Mouse (Mus musculus) regulatory T cell (primary cell): ENCODE results near the gene Coq8a.

Experiments used
- in situ Hi-C: fragments of 300-600 bp; cut with MboI, MseI; formaldehyde crosslinking; loops from one replicate; pipeline ENCODE4 v1.15.1; 2025; ENCODE audit warnings: high pct_unique_total_duplicates

Gene Coq8a

DNA sequence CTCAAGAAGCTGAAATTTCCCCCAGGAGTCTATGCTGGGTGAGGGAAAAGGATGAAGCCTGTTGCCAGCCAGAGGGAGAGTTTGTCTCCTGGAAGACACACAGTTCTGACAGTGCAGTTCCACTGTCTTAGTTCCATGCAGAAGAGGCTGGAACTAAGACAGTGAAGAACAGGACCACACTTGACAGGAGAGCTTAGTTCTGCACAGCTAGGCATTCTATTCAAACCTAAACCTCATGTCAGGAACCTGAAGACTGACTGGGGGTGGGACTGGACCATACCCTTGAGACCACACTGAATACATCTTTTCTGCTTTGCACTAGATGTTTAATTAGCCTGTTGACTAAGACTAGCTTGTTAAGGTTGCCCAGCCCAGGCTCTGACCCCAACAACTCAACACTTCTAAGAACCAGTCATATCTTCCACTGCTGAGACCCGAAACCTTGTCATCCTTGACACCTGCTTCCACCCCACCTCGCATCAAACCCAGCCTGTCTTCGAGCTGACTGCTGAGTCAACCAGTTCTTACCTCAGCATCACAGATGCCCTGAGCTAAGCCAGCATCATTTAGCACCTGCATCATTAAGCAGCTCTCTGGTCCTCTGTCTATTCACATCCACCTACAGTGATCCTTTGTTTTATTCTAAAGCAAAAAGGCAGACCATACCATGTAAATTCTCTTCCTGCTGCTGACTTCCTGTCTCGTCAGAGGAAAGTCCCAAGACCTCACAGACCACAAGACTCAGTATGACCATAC lies at the start of gene Coq8a:
Gene Coq8a (minus strand): TSS at position 644 of the 756 bp plus-strand sequence.
- in situ Hi-C loops = no loop called here

DNA sequence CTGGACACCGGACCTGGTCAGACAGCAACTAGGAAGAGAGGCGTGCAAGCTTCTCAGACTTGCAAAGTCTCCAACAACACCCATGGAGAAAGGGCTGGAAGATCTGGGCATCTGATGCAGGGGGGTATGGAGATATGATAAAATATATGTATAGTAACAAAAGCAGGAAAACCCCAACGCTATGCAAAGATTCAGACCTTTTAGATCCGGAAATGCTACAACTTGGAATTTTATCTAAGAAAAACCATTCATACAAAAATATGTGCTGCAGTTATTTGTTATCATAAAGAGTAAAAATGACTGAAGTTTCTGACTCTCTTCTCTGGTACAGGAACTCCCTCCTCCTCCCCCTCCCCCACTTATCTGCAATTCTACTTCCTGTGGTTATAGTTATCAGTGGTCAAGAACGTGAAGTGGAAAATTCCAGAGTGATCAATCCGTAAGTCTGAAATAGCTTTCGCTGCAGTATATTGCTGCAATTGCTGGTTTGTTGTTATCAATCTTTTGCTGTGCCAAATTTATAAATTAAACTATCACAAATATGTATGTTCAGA lies 49.3 kb upstream of the Coq8a start:
- in situ Hi-C loops = no loop called here

DNA sequence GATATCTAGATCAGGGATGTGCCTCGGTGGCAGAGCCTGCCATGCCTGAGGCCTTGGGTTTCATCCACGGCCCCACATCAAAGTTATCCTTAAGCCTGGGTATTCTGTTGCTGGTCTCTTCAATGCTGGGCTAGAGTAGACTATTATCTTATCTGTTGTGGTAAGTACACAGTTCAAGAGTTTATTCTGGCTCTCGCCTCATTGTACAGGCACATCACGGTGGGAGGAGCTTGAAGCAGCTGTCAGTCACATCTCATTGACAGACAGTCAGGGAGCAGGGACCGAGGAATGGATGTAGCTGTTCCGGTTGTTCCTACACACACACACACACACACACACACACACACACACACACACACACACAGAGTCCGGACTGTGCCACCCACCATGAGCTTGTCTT lies 48.5 kb upstream of the Coq8a start:
- in situ Hi-C loops = no loop called here

DNA sequence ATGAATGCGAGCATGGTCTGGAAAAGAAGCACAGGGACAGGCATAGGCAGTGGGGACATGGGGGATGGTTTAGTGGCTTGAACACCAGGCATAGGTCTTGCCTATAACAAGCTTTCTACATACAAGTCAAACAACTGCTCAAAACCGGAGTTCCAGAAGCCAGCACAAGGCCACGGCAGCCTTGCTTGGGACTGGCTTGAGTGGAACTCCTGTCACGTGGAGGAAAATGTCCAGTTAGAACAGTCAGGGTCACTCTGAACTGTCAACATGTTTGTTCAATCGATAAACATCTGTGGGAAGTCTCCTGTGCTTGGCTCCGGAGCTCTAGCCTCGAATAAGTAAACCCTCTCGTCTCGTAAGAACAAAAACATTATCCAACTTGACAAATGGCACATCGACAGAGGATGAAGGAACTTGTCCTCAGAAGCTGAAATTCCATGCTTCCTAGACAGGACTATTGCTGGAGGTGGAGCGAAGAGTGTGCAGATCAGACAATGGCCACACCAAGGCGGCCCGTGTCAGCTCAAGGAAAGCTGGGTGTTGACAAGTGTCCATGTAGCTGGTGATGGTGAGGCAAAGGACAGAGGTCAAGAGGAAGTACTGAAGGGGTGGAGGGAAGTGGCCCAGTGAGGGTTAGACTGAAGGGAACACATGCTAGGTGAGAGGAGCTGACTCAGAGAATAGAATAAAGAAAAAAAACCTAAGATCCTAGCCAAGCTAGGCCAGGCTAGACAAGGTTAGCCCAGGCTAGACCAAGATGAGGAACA lies 46.5 kb upstream of the Coq8a start:
- in situ Hi-C loops = no loop called here

DNA sequence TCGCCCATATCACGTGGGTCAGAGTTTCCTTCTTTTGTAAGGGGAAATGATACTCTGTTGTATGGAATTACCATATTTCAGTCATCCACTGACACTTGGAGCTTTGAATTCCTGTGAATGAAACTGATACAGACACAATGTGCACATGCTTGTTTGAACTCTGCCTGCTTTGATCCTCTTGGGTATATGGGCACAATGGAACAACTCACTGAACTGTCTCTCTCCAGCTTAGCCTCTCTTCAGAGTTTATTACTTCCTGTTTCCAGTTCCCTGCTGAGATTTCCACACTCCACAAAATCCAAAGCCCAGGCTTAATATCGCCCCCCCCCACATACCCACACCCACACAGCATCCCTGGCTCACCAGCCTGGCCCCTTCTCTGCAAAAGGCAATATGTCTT lies 32.3 kb upstream of the Coq8a start:
- in situ Hi-C loops = no loop called here

DNA sequence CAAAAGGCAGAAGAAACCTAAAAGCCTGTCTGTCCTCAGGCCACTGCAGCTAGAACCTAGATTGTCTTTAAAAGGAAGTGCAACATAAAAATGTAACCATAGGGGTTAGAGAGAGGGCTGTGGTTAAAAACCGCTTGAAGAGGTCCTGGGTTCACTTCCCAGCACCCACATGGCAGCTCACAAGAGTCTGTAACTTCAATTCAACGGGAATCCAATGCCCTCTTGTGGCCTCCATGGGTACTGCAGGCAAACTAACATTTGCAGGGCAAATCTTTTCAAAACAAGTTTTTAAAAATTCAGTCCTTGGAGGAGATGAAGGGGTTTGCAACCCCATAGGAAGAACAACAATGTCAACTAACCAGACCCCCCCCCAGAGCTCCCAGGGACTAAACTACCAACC lies 31.2 kb upstream of the Coq8a start:
- in situ Hi-C loops = no loop called here

DNA sequence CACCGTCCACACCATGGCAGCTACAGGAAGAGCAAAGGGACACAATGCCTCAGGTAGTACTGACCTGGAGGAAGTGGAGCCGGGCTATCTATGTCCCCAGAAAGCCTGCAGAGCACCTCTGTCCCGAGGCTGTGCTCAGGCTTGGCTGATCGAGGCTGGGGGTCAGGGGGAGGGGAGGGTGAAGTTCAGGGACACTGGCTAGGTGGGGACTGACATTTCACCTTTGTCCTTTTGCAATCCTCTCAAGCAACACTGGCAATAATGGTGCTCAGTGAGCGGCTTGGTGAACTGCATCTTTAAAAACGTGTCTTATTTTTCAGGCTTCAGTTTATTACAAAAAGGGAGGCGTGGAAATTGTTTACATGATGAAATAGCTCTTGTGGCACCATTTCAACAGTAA lies 30.5 kb upstream of the Coq8a start:
- in situ Hi-C loops = no loop called here

DNA sequence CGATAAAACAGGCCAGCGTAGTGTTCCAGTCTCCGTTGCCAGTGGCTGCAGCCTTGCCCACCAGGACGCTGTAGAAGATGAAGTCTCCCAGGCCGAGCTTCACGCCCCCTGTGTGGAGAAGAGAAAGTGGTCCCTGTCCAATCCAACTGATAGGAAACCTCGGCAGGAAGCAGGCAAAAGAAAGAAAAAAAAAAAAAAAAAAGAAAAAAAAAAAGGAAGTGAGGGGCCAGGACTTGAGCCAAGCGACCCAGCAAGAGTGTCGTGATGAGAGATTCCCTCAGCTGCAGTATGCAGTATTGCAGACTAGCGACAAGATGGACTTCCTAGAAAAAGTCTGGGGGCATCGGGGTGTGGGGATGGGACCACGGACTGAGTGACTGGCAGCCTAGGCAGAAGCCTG lies 29.5 kb upstream of the Coq8a start:
- in situ Hi-C loops = no loop called here

DNA sequence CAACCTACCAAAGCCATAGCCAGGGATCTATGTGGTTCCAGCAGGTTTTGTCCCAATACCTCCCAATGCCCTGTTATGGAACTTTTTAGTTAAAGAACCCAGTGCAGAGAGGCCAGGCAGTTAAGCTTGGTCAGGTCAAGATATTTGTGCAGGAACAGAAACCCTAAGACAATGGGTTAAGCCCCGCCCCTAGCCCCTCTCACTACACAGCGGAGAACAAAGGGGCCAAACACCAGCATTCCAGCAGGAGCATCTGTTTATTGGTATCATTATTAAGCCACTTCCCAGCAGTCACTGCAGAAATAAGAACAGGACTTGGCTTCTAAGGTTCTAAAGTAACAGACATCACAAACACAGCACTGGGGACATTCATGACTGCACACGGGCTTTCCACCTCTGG lies 27.4 kb upstream of the Coq8a start:
- in situ Hi-C loops = no loop called here

DNA sequence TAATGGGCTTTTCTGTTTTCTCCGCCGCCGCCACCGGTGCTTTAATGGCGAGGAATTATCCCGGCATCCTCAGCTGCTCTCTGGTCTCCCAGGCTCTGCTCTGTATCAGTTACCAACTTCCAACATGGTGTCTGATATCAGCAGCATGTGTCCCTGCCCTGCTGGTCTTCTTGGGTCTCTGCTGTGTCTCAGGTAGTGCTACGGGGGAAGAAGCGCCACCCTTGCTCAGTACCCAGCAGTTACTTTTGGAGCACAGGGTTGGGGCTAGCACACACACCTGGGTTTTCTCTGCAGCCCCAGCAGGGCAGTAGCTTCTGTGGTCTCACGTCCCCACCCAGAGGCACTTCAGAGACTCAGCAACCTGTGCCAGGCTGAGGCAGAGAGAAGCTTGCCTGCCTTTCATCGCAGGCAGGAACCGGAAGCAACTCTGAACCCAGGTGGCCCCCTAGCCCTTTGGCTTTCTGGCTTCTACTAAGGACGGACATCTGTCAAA lies 26.9 kb upstream of the Coq8a start:
- in situ Hi-C loops = no loop called here

DNA sequence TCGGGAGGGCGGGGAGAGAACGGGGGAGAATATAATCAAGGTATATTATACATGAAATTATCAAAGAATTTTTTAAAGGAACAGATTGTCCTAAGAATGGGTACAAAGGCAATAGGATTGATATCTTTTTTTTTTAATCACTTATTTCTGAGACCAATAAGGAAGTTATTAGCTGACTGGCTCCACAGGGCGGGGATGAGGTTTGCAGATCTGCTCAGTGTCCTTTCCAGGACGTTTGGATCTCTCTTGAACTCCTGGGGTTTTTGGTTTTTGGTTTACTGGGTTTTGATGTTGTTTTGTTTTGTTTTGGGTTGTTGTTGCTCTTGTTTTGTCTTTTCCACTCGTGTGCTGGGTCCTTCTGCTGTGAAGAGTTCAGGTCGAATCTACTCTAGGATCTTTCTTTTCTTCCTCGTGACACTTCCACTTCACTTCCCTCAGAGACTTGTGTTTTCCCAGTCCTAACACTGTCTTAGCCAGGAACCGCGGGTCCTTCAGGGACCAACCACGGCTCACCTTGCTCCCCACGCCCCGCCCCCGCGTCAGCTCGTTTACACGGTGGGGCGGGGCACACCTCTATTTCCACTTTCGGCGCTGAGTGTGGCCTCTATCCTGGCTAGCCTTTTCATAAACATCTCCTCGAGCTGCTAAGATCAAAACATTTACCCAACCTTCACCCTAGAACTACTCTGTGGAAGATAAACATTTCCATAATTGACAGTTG lies 26.3 kb upstream of the Coq8a start:
- in situ Hi-C loops = no loop called here

DNA sequence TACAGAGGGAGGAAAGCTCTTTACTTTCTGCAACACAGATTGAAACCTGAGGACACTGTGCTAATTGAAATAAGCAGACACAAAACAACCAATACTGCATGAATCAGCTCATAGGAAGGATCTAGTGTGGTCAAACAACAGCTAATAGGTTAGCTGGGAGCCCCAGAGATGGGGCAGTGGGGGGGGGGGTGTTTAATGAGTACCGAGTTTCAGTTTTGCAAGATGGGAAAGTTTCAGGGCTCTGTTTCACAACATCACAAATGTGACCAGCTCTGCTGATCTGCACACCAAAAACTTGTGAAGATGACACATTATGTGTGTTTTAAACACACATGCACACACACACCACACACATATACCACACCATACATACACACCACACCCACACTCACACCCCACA lies 22.6 kb upstream of the Coq8a start:
- in situ Hi-C loops = no loop called here

DNA sequence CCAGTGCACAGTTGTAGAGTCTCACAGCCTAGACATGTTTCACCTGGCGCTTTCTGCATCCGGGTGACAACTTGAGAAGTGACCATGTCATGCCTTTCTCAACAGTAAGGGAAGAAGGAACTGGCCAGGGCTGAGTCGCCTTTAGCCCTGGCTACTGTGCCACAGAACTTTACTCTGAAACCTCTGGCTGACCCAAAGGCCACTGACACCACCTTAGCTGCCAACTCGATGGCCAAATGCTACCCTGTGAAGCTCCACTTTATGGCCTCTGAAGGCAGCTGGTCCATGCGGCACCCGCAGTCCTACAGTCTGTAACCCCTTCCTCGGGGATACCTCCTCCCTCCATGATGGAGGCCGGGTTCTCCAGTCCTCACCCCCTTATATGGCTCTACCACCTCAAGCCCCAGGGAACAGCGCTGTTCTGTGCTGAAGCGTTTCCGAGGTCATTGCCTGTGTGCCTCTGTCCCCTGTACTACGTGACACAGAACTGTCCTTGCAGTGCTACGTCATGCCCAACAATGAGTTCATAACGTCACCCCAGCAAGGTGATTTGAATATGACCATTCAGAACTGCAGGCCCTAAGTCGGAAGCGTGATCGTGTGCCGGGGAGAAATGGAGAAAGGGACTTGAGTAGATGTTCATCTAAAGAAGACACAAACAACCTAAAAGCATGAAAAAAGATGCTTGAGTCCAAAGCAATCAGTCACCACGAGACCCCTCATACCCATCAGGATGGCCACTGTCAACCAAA lies 21.6 kb upstream of the Coq8a start:
- in situ Hi-C loops = no loop called here

DNA sequence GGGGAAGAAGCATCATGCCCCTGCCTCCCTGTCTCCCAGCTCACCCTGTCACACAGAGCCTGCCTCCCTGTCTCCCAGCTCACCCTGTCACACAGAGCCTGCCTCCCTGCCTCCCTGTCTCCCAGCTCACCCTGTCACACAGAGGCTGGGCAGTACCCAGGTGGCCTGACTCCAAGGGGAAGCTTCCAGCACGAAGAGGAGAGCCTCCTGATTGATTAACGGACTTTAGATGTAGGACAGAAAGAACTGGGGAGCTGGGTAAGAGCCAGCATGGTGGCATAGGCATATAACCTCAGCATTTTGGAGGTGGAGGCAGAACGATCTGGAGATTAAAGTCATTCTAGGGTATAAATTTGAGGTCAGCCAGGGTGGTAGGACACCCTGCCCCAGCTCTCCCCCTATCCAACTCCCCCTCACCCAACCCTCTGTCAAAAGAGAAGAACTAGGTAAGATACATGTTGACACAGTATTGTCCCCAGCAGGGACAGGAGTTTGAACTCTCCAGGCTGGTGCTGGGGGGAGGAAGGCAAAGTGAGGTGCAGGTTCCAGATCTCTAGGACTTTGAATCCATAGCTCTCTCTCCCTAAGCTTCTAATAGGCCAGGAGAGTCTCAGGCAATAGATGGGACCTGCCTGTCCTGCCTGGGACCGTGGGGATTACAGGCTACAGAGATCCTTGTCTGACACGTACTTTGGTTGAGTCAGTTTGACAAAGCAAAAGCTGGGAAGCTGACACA lies 17.3 kb upstream of the Coq8a start:
- in situ Hi-C loops = no loop called here

DNA sequence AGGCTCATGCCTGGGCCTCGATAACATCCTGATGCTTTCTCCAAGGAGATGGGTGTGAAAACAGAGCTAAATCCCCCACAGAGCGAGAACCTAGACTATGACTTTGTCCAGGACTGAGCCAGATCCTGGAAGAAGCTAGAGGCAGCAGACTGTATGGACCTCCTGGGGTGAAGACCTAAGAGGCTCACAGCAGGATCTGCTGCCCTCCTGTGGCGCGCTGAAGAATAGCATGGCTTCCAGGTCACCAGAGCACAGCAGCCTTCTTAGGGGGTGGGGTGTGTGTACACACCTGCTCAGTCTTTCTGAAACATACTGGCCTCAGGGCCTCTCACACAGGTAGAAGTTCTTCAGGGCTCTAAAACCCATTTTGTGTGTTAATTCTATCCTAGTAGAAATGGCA lies 15.6 kb upstream of the Coq8a start:
- in situ Hi-C loops = no loop called here

DNA sequence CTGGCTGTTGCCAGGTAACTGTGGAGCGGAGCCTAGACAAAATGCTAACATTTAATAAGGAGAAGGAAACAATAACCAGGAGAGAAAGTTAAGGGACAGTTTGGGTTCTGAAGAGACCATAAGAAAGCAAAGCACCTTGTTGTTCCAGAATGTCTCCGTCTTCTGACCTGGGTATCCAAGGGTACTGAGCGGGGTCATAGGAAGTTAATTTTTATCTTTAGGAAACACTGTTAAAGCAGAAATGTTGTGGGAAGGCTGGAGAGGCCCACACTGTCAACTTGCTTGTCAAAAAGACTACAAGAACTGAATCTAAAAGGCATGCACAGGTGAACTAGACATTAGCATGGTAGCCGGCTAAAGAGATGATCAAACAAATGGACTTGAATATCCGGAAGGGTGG lies 13.5 kb upstream of the Coq8a start:
- in situ Hi-C loops = loop anchor here (5.0 kb wide), 1 partner anchor 36 kb away; no protein-coding TSS in a partner anchor

DNA sequence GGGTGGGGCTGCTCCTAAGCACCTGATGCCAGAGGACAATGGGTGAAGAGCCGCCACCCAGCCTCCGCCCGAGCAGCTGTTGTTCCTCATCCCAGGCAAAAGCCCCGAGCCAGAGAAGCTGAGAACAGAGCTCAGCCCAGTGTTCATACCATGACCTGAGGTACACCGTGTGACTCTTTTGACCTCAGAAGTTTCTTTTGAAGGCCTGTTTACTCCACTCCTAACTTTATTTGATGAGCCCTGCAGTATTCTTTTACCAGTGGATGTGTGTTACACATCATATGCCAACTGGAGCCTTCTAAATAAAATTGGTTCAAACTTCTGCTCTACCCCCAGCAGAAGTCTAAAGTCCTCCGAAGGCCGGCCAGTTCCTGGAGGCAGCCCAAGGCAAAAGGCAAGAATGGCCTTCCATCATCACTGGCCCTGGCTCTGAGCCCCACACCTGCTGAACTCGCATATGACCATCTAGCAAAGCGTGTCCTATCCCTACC lies 11.4 kb upstream of the Coq8a start:
- in situ Hi-C loops = loop anchor here (5.0 kb wide), 1 partner anchor 34 kb away; no protein-coding TSS in a partner anchor

DNA sequence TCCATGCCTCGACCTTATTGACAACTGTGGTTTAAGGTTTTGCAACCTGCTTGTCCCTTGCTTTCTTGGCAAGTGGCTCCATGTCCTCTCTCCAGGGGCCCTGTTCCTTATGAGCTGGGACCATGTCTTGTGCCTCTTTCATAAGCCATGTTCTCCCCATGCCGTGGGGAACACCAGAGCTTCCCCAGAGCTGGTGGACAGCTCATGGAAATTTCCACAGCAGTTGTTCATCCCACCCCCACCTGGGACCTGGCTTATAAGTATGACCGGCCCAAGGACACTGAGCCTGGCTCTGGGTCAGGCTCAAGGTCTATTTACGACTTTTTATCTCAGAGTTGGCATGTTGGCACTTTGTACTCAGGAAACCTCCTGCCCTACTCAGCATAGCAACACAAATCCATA lies 10.6 kb upstream of the Coq8a start:
- in situ Hi-C loops = loop anchor here (5.0 kb wide), 1 partner anchor 33 kb away; no protein-coding TSS in a partner anchor

DNA sequence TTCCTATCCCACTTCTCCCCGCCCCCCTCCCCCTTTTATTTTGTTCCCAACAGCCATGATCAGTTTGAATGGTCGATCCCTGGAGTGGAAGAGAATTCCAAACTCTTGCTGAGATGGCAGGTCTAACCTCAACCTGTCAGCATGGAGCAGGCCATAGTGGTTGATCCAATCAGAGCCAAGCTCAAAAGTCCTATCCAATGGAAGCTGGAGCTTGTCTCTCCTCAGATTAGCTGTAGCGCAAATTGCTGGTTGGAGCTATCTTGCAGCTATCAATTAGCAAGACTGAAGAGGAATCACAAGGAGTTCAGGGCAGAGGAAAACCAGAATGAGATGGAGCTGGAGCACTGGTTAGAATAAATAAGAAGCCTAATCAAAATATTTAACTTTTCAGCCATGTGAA lies 9.0 kb upstream of the Coq8a start:
- in situ Hi-C loops = no loop called here

DNA sequence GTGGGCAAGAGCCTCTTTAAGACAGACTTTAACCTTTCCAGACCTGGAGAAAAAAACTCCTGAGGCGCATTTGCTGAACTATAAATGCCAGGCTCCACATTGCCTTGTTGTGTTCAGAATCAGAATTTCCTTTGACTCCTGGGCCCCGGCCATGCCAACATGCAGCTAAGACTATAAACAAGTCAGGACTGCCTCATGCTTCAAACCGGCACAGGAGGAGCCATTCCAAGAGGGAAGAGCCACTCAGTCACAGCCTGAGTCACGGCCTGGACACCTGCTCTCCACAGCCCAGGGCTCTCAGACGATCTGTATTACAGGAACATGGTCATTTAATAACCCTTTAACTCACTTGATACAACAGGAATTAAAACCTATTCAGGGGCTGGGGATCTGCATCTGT lies 1.3 kb upstream of the Coq8a start:
- in situ Hi-C loops = no loop called here

DNA sequence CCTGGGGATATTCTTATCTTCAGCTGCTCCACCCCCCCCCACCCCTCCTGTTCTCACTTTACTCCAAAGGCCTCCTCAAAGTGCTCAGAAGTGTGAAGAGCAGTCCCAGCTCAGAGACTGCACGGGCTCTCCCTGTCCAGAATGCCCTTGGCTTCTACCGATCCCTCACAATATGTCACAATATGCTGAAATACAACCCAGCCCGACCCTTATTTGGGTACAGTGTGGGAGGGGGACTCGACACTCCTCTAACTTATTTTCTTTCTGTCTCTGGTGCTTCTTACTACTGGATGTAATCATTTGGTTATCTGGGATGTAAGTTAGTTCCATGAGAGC lies 281 bp upstream of the Coq8a start:
- in situ Hi-C loops = no loop called here
